Mouse (Mus musculus) urinary bladder, postnatal 4 days (tissue): ENCODE results near the gene Uba2.
"Not testable (repeated sequence)": the region's sequence is repeated elsewhere in the genome, so short reads cannot be mapped to it uniquely, and the experiment has no call there.

Experiments
- DNase-seq, 2 experiments: peaks; one replicate each; pipeline ENCODE4 v3.0.0; 2021 to 2022; ENCODE audit warnings: low spot score in 2 of 2

The Uba2 gene

DNA sequence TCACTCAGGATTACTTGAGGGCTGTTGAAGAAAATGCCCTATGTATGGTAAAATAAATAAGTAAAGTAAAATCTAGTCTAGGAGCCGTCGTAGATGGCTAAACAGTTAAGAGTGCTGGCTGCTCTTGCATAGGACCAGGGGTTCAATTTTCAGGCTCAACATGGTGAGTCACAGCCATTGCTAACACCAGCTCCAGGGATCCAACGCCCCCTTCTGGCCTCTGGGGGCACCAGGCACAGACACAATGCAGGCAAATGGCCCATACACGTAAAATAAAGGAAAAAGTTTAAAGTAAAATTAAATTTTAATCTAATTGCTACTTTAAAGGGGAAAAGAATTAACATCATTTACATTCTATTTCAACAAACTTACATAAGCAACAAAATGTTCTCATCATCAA, 2.5 kb downstream of the Uba2 start:
- no peak for DNase-seq

GRCm38 (mm10) chr7:34165999-34166398, 3.4 kb downstream of the Uba2 start:
- DNase-seq, result no peak

GRCm38 (mm10) chr7:34164671-34165070, 4.7 kb downstream of the Uba2 start:
- DNase-seq, result no peak

- DNase-seq, result no peak
Measured at GRCm38 (mm10) chr7:34159167-34159566, 10.2 kb downstream of the Uba2 start.

- DNase-seq, result no peak
Measured at GRCm38 (mm10) chr7:34157994-34158393, 11.4 kb downstream of the Uba2 start.

DNA sequence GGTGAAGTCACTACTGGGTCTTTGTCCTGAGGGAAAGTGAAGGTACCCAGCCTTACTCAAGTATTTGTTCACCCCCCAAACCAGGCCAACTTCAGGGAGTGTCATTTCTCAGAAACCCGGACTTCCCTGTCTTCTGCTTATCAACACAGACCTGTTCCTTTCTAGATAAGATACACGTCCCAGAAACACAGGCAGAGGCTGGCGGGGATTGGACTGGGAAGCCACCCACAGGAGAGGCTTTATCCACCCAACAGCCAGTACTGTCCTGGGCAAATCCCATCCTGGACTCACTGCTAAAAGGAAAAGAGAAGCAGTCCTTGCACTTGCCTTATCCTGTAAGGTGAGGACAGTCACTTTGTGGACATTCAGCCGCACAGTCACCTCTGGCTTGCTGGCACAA, 22.2 kb downstream of the Uba2 start:
- no peak for DNase-seq

DNA sequence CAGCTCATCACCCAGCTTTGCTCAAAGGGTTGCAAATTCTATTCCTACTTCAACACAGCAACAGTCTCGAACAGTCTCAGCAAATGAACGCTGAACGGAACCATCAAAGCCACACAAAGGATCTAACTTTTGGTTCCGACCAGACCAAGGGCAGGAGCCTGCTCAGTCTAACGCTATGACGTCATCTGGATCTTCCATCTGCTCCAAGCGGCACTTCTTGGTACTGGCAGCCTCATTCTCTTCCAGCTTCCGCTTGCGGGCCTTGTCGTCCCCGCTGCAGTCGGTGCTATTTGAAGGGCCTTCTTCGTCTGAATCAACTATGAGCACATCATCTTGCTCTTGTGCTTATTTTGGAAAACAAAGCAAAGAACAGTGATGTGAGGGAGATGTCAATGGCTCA, 28.3 kb downstream of the Uba2 start:
- DNase-seq, result no peak

- DNase-seq, result no peak
Measured at GRCm38 (mm10) chr7:34139493-34139892, 29.9 kb downstream of the Uba2 start.

DNA sequence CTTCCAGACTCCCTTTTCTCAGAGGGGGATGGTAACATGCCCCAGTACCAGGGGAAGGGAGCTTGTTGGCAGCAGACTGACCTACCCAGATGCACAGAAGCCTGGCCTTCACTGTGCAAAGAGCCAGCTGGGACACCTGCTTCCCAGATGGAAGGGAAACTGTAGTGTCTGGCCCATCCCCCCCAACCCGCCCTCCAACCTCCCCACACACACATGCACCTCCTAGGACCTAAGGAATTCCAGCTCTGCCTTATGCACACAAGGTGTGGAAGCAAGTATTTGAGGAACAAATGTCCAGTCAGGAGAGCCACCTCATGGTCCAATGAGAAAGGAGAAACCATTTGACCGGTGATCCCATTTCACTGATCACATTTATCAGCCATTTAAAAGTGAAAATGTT, 35.1 kb downstream of the Uba2 start:
- no peak for DNase-seq

- peak; percentile 86 to 88 for DNase-seq
Measured at GRCm38 (mm10) chr7:34133117-34133762, 36.2 kb downstream of the Uba2 start, which contains the start of gene Wtip. TSS of gene Wtip (minus strand) at chr7:34133268.

GRCm38 (mm10) chr7:34132355-34133079, 36.9 kb downstream of the Uba2 start:
- peak in 1 of 2 experiments; percentile 26 for DNase-seq

GRCm38 (mm10) chr7:34131959-34132354, 37.4 kb downstream of the Uba2 start:
- no peak for DNase-seq

- no peak for DNase-seq
Measured at GRCm38 (mm10) chr7:34131118-34131517, 38.3 kb downstream of the Uba2 start.

GRCm38 (mm10) chr7:34126291-34126690, 43.1 kb downstream of the Uba2 start:
- no peak for DNase-seq

- DNase-seq, result no peak
Measured at GRCm38 (mm10) chr7:34125346-34125745, 44.1 kb downstream of the Uba2 start.

DNA sequence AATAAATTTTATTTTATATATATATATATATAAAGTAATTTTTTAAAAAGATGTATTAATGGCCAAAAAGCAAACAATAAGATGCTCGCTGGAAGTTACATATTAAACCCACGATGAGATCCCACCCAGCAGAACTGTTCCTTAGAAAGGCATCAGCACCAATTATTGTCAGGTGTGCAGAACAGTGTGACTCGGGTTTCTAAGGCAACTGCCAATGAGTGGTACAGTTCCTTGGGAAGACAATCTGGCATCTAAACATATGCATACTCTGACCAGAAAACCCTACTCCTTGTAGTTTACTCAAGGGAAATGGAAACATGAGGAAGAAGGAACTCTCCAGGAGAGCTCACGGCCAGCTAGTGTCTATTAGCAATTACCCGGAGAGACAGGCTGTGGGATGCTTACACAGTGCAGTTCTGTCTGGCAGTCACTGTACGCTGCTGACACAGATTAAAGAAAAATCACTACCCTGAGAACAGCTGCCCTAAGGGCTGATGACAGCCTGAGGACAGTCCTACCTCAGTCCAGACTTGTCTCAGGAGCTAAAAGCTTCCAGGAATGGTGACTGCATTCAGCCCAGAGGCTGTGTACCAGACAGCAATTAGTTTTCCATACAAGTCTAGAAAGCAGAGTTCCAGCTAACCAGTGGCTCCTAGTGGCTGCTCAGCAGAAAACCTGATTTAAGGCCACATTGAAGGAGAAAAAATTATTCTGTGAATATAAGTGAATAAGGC, 46.2 kb downstream of the Uba2 start:
- DNase-seq, result no peak

GRCm38 (mm10) chr7:34120636-34121035, 48.8 kb downstream of the Uba2 start:
- not testable (repeated sequence) for DNase-seq

DNA sequence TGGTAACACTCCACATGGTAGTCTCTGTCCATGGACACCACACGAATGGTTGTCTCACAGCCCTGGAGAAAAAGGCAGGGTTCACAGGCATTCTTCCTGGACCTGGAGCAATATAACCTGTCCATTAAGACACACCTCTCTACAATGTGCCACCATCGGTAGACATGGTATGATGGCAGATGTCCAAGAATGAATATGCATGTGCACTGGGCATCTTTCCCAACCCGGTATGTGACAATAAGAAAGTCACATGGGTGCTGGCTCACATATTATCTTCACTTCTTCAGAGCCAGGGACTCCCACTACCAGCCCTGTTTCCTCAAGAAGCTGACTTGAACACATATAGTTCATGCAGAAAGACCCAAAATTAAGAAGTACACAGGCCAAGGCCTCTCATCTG, 52.8 kb downstream of the Uba2 start:
- no peak for DNase-seq

- DNase-seq, result no peak
Measured at GRCm38 (mm10) chr7:34109190-34109589, 60.2 kb downstream of the Uba2 start.

- peak in 1 of 2 experiments; percentile 44 for DNase-seq
Measured at GRCm38 (mm10) chr7:34101276-34101675, 68.1 kb downstream of the Uba2 start.

GRCm38 (mm10) chr7:34100002-34100401, 69.4 kb downstream of the Uba2 start:
- no peak for DNase-seq

DNA sequence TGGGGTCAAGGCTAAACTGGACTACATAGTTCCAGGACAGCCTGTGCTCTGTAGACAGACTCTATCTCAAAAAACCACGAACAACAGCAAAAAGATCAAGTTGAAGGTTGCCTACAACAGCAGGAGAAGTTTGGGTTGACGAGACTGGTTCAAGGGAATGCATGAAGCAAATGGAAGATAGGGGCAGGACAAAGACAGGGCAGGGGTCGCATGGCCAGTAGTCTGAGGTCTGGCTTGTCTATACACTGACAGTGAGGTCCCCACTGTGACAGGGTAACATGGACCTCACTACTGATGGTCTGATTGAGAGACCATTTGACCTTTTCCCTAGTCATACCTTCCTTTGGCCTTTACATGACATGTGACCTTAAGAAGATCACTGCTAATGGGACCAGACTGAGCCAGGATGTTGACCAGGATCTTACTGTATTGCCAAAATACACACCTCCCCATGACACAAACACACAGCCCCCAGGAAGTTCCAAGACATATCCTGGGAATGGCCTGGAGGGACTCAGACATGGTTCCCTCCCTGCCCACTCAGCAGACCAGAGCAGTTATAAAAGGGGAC, 74.4 kb downstream of the Uba2 start, which contains the start of gene Scgb1b30:
Gene Scgb1b30 (plus strand): TSS at position 521 of the 571 bp plus-strand sequence.
- no peak for DNase-seq
